Mouse (Mus musculus) hindbrain, embryonic 10.5 days (tissue): ENCODE measurements around the gene Prrc2a. TPM values are rescaled to one million over a fixed set of nuclear protein-coding genes. Genes with fewer than 3 reads are reported as not detected.
A peak's percentile ranks its signal among the peaks of the same experiment; 100 is the strongest.
"Not testable (repeated sequence)": the region's sequence is repeated elsewhere in the genome, so short reads cannot be mapped to it uniquely, and the experiment has no call there.

Experiments
- DNase-seq: peaks from one replicate; pipeline ENCODE4 v3.0.0-alpha.2; 2017; ENCODE audit warnings: low spot score
- H3K27ac ChIP-seq: fragments of 300-500 bp; sonication (generic); 2 replicates; pipeline ENCODE4 v1.5.1; 2016; ENCODE audit warnings: mild to moderate bottlenecking, moderate library complexity
- H3K27me3 ChIP-seq: fragments of 300-500 bp; sonication (generic); 2 replicates; pipeline ENCODE4 v1.6.1; 2016; ENCODE audit warnings: mild to moderate bottlenecking; ENCODE audit not compliant: poor library complexity, insufficient read depth, severe bottlenecking
- H3K36me3 ChIP-seq: fragments of 300-500 bp; sonication (generic); 2 replicates; pipeline ENCODE4 v1.6.1; 2016; ENCODE audit warnings: mild to moderate bottlenecking, moderate library complexity
- H3K4me1 ChIP-seq: fragments of 300-500 bp; sonication (generic); replicated peaks from 2 replicates; pipeline ENCODE4 v1.6.1; 2016; ENCODE audit warnings: mild to moderate bottlenecking
- H3K4me3 ChIP-seq: fragments of 300-500 bp; sonication (generic); 2 replicates; pipeline ENCODE4 v1.5.1; 2016; ENCODE audit warnings: mild to moderate bottlenecking, moderate library complexity
- H3K9me3 ChIP-seq: fragments of 300-500 bp; sonication (generic); 2 replicates; pipeline ENCODE4 v1.6.1; 2016; ENCODE audit warnings: mild to moderate bottlenecking, moderate library complexity
- WGBS: fragments of 180-500 bp; shearing (Covaris S2); methylation state at CpG from one replicate; pipeline ENCODE4 v1.1.7; 2016; 5-methylcytosine and 5-hydroxymethylcytosine counted together
- polyA plus RNA-seq: library from polyadenylated mRNA; unstranded; fragments of >200 nt; fragmentation: Nextera tagmentation; extraction: Ambion mirVana; gene quantifications from 2 replicates; pipeline ENCODE4 v1.2.1, GENCODE M21; 2016

The Prrc2a gene
- polyA plus RNA-seq, 1 experiment from 2014 or later: 221 TPM

- H3K27me3 ChIP-seq: no peaks in the 10 kb centered on the region
- peaks cover 25% of the 10 kb centered on the region for H3K4me1 ChIP-seq
- H3K4me3 ChIP-seq: no peak overlapping the region; the same call in 1 of the 2 replicates
- no peaks in the 10 kb centered on the region for H3K9me3 ChIP-seq
- peaks cover 19% of the 10 kb centered on the region for H3K36me3 ChIP-seq
- H3K27ac ChIP-seq: no peak overlapping the region
- 96% methylated on average over 7 of the region's 7 CpGs for whole genome bisulfite sequencing
- DNase-seq: no peak
Measured at GRCm38 (mm10) chr17:35133517-35133916, 31.2 kb downstream of the Prrc2a start.

GRCm38 (mm10) chr17:35132174-35132560 is 32.5 kb downstream of the Prrc2a start:
- peaks cover 26% of the 10 kb centered on the region for H3K4me1 ChIP-seq
- WGBS: 76% methylated on average over 3 of the region's 3 CpGs
- DNase-seq: no peak
- H3K4me3 ChIP-seq: no peak overlapping the region
- peaks cover 16% of the 10 kb centered on the region; the same call in 1 of the 2 replicates for H3K36me3 ChIP-seq
- no peaks in the 10 kb centered on the region for H3K27me3 ChIP-seq
- no peaks in the 10 kb centered on the region for H3K9me3 ChIP-seq
- no peak overlapping the region for H3K27ac ChIP-seq

- DNase-seq: no peak
- WGBS: 89% methylated on average over 15 of the region's 15 CpGs
- H3K4me3 ChIP-seq: no peak within 1 kb of the TSS
- H3K27ac ChIP-seq: no peak within 1 kb of the TSS
- peaks cover 26% of the 10 kb centered on the region for H3K4me1 ChIP-seq
- H3K9me3 ChIP-seq: no peaks in the 10 kb centered on the region
- H3K27me3 ChIP-seq: no peaks in the 10 kb centered on the region
- peaks cover 17% of the 10 kb centered on the region; the same call in 1 of the 2 replicates for H3K36me3 ChIP-seq
Measured at GRCm38 (mm10) chr17:35131500-35132173, 33.1 kb downstream of the Prrc2a start, which contains the start of gene Apom. Apom (minus strand) TSS chr17:35132050.

GRCm38 (mm10) chr17:35131038-35131437 is 33.7 kb downstream of the Prrc2a start:
- Histone ChIP-seq H3K27me3 (no peaks in the 10 kb centered on the region), H3K4me1 (peaks cover 26% of the 10 kb centered on the region), H3K9me3 (no peaks in the 10 kb centered on the region), H3K36me3 (peaks cover 17% of the 10 kb centered on the region; the same call in 1 of the 2 replicates), H3K4me3 (no peak overlapping the region), H3K27ac (no peak overlapping the region)
- WGBS: 91% methylated on average over 8 of the region's 8 CpGs
- DNase-seq: no peak

- Histone ChIP-seq H3K36me3 (peaks cover 28% of the 10 kb centered on the region), H3K4me1 (peaks cover 34% of the 10 kb centered on the region), H3K27me3 (no peaks in the 10 kb centered on the region), H3K9me3 (no peaks in the 10 kb centered on the region), H3K4me3 (no peak overlapping the region), H3K27ac (no peak overlapping the region)
- WGBS: 65% methylated on average over 11 of the region's 11 CpGs
- DNase-seq: no peak
Measured at GRCm38 (mm10) chr17:35128996-35129395, 35.7 kb downstream of the Prrc2a start.

GRCm38 (mm10) chr17:35127017-35127416 is 37.7 kb downstream of the Prrc2a start:
- Histone ChIP-seq H3K9me3 (no peaks in the 10 kb centered on the region), H3K4me1 (peaks cover 44% of the 10 kb centered on the region), H3K36me3 (peaks cover 41% of the 10 kb centered on the region), H3K27me3 (no peaks in the 10 kb centered on the region), H3K4me3 (peak overlapping the region; percentile 63), H3K27ac (peak overlapping the region; percentile 87; the same call in 1 of the 2 replicates)
- DNase-seq: no peak
- 72% methylated on average over 13 of the region's 13 CpGs for WGBS

- peaks cover 52% of the 10 kb centered on the region for H3K4me1 ChIP-seq
- peak within 1 kb of the TSS; percentile 87 for H3K27ac ChIP-seq
- peak; percentile 80 for DNase-seq
- H3K36me3 ChIP-seq: peaks cover 41% of the 10 kb centered on the region
- H3K27me3 ChIP-seq: no peaks in the 10 kb centered on the region
- peak within 1 kb of the TSS; percentile 63 for H3K4me3 ChIP-seq
- under 1% methylated on average over 36 of the region's 36 CpGs for WGBS
- no peaks in the 10 kb centered on the region for H3K9me3 ChIP-seq
Measured at GRCm38 (mm10) chr17:35126206-35126611, 38.5 kb downstream of the Prrc2a start, which contains the start of gene D17H6S53E. D17H6S53E (plus strand) TSS chr17:35126373.

- Histone ChIP-seq H3K27ac (0 out of 2 replicates have a peak overlapping the region, but pooled peaks have one; percentile 16), H3K4me3 (peak overlapping the region; percentile 63), H3K4me1 (peaks cover 56% of the 10 kb centered on the region), H3K27me3 (no peaks in the 10 kb centered on the region), H3K9me3 (no peaks in the 10 kb centered on the region), H3K36me3 (peaks cover 41% of the 10 kb centered on the region)
- 33% methylated on average over 6 of the region's 6 CpGs for WGBS
- DNase-seq: no peak
Measured at GRCm38 (mm10) chr17:35125578-35125977, 39.1 kb downstream of the Prrc2a start.

GRCm38 (mm10) chr17:35125081-35125480 is 39.6 kb downstream of the Prrc2a start:
- Histone ChIP-seq H3K4me1 (peaks cover 60% of the 10 kb centered on the region), H3K36me3 (peaks cover 41% of the 10 kb centered on the region), H3K4me3 (peak overlapping the region; percentile 63; the same call in 1 of the 2 replicates), H3K9me3 (no peaks in the 10 kb centered on the region), H3K27me3 (no peaks in the 10 kb centered on the region), H3K27ac (no peak overlapping the region)
- DNase-seq: no peak
- WGBS: 96% methylated on average over 1 of the region's 1 CpGs

- 94% methylated on average over 12 of the region's 12 CpGs for WGBS
- H3K27me3 ChIP-seq, H3K4me3 ChIP-seq, H3K9me3 ChIP-seq, DNase-seq, H3K27ac ChIP-seq: not testable (repeated sequence)
- H3K4me1 ChIP-seq: peaks cover 65% of the 10 kb centered on the region
- peaks cover 46% of the 10 kb centered on the region for H3K36me3 ChIP-seq
Measured at GRCm38 (mm10) chr17:35124261-35124896, 40.3 kb downstream of the Prrc2a start.

GRCm38 (mm10) chr17:35123287-35123686 is 41.4 kb downstream of the Prrc2a start:
- H3K9me3 ChIP-seq, H3K4me3 ChIP-seq, DNase-seq, H3K27ac ChIP-seq, H3K27me3 ChIP-seq: not testable (repeated sequence)
- peaks cover 49% of the 10 kb centered on the region for H3K36me3 ChIP-seq
- 92% methylated on average over 9 of the region's 9 CpGs for WGBS
- H3K4me1 ChIP-seq: peaks cover 59% of the 10 kb centered on the region

GRCm38 (mm10) chr17:35121871-35122303 is 42.8 kb downstream of the Prrc2a start, which contains the start of gene Csnk2b:
Csnk2b (minus strand) TSS chr17:35122053.
- Histone ChIP-seq H3K9me3 (no peaks in the 10 kb centered on the region), H3K36me3 (peaks cover 54% of the 10 kb centered on the region), H3K4me1 (peaks cover 48% of the 10 kb centered on the region), H3K27me3 (no peaks in the 10 kb centered on the region), H3K4me3 (peak within 1 kb of the TSS; percentile 98), H3K27ac (peak within 1 kb of the TSS; percentile 93)
- WGBS: 1% methylated on average over 19 of the region's 19 CpGs
- no peak for DNase-seq
